Mouse (Mus musculus): Measurements from ENCODE around the gene Scyl2.
"Not testable (repeated sequence)": the region's sequence is repeated elsewhere in the genome, so short reads cannot be mapped to it uniquely, and the experiment has no call there.

The Scyl2 gene

GRCm38 (mm10) chr10:89679448-89679847 is 6.6 kb downstream of the Scyl2 start:
- no peak for DNase-seq (ENCODE audit: low read depth, low spot score)

- DNase-seq (ENCODE audit: low read depth, low spot score): peak; percentile 65
Measured at GRCm38 (mm10) chr10:89678054-89678453, 8.0 kb downstream of the Scyl2 start.

DNA sequence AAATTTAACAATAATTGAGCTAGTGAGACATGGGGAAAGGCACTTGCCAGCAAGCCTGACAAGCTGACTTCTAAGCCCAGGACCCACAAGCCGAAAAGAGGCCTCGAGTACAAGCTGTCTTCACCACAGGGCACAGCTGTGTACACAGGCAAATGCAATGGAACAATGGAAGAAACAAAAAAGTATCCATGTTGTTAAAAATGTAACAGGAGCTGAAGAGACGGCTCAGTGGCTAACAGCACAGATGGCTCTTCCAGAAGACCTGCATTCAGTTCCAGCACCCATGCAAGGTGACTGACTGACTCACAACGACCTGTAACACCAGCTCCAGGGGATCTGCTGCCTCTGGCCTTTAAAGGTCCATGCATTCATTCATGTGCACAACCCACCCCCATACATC is 9.5 kb downstream of the Scyl2 start:
- no peak for DNase-seq (ENCODE audit: low read depth, low spot score)

- not testable (repeated sequence) for DNase-seq (ENCODE audit: low read depth, low spot score)
Measured at GRCm38 (mm10) chr10:89670371-89670770, 15.7 kb downstream of the Scyl2 start.

GRCm38 (mm10) chr10:89667571-89667970 is 18.5 kb downstream of the Scyl2 start:
- DNase-seq (ENCODE audit: low read depth, low spot score): no peak

- no peak for DNase-seq (ENCODE audit: low read depth, low spot score)
Measured at GRCm38 (mm10) chr10:89665679-89666078, 20.4 kb downstream of the Scyl2 start.

GRCm38 (mm10) chr10:89664977-89665645 is 21.0 kb downstream of the Scyl2 start:
- no peak for DNase-seq (ENCODE audit: low read depth, low spot score)

DNA sequence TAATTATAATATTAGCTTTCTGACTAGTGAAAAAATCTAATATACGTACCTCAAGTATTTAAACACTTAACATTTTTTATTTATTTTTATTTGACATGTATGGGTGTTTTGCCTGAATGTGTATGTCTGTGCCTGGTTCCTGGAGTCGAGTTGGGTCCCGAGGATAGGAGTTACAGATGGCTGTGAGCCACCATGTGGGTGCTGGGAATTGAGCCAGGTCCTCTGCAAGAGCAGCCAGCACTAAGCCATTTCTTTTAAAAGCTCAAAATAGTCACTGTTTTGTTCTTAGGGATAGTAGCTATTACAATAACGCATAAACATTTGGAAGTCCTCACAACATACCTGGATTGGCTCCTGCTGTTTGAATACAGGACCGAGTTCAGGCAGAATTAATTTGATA is 29.7 kb downstream of the Scyl2 start:
- DNase-seq (ENCODE audit: low read depth, low spot score): no peak

DNA sequence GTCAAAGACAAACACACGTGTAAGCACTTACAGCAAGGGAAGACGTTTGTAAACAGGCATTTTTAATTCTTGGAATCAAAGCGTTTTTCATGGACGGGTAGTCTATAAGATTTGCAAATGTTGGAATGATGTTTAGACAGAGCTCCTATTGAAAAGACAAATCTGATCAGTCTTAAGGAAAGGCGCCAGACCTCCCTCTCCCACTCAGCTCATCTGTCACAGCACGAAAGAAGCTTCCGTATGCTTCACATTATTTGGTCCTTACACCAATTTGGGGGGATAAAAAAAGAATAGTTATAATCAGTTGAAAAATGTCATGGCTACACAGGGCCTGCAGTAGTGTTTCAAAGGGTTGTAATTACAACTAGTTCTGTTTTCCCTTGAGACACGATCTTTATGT is 33.2 kb downstream of the Scyl2 start:
- DNase-seq (ENCODE audit: low read depth, low spot score): no peak

DNA sequence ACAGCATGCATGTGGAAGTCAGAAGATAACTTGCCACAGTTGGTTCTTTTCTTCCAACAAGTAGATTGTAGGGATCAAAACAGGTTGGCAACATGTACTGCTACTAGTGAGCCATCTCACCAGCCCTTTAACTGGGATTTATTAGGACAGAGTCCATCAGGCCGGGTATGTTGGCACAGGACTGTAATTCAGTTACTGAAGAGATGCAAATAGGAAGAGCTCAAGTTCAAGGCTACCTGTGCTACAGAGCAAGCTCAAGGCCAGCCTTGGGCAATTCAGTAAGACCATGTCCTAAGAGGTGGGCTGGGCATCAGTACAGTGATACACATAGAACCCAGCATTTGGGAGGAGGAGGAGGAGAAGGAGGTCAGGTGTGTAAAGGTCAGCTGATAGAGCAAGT is 34.4 kb downstream of the Scyl2 start:
- DNase-seq (ENCODE audit: low read depth, low spot score): no peak

DNA sequence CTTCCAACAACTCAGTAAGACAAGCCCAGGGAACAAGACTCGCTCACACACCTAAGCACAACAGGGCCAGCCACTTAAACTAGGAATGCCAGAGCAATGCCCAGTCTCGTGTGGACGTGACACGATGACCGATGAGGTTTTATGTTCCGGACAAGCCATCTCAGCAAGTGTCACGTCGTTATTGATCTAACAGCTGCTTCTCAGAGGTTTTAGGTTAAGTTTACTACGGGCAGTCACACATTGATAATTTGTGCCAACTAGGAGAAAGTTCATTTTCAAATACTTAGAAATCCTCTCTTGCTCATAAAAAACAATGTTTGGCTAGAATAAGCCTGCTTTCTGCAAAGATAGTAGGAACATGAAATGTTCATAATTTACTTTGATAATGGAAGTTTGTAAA is 39.2 kb downstream of the Scyl2 start:
- no peak for DNase-seq (ENCODE audit: low read depth, low spot score)

GRCm38 (mm10) chr10:89637001-89637400 is 49.1 kb downstream of the Scyl2 start:
- DNase-seq (ENCODE audit: low read depth, low spot score): no peak

DNA sequence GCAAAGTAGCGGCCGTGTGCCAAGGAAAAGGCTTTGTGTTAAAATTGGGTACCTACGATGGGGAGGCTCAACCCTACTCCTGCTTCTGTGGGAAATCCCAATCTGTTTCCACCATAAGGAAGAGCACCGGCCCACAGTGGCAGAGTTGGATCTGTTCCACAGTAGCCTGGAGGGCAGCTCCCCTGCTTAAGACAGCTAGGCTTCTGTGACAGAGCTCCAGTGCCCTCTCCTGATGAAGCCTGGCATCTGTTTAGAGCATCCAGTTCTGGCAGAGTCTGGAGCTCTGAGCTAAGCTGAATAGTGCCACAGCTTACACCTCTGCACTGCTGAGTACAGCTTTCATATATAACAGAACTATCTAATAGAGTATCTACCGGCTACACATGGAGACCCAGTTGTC is 51.1 kb downstream of the Scyl2 start:
- DNase-seq (ENCODE audit: low read depth, low spot score): no peak

DNA sequence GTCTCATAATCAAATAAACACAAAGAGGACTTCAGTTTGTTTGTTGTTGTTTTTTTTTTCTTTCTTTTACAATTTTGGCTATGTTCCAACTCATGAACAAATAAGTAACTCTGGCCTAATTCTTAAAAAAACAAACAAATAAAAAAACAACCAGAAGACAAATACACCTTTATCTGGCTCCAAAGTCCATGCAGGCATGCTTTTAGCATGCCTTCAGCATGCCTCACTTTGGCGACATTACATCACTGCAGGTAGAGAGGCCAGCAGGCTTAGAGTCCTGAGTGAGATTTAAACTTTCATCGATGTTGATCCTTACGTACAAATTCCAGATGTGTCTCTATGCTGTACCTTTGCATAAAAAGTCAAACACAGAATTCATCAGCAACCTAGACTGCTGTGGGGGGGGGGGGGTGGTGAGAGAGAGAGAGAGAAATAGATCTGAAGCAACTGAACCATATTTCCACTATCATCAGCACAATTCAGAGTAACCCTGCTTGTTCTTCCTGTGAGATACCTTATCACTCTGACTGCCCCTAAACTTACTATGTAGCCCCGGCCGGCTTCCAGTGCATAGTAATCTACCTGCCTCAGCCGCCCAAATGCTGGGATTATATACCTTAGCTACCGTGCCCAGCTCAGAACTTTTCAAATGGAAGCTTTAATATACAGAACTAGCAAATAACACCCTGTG is 52.2 kb downstream of the Scyl2 start:
- DNase-seq (ENCODE audit: low read depth, low spot score): no peak

DNA sequence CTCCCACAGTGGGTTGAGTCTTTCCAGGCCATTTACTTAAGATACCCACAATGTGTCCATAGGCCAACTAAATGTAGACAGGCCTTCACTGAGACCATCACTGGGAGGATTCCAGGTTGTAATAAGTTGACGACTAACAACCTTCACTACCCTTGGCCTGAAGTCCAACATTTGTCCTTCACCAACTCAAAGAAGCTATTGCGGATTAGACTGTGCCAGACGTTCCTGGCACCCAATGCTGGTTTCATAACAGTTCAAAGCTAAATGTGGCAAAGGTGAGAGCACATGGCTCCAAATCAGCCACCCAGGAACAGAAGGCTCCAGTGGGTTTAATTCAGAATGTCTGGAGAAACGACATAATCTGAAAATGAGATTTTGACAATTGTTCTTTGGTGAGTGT is 53.0 kb downstream of the Scyl2 start:
- DNase-seq (ENCODE audit: low read depth, low spot score): no peak

GRCm38 (mm10) chr10:89631831-89632230 is 54.3 kb downstream of the Scyl2 start:
- DNase-seq (ENCODE audit: low read depth, low spot score): no peak

DNA sequence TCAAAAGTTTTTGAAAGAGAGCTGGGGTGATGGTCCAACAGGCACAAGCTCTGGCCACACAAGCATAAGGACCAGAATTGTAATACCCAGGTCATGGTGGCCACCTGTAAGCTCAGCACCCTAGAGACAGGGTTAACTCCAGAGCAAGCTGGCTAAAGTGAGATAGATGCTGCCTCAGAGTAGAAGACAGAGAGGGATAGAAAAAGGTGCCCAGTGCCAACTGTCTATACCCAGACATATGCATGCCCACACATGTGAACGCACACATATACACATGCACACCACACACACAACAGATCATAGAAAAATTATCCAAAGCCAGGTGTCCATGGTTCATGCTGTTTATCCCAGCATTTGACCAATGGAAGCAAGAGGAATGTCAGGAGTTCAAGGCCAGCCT is 55.5 kb downstream of the Scyl2 start:
- DNase-seq (ENCODE audit: low read depth, low spot score): no peak

DNA sequence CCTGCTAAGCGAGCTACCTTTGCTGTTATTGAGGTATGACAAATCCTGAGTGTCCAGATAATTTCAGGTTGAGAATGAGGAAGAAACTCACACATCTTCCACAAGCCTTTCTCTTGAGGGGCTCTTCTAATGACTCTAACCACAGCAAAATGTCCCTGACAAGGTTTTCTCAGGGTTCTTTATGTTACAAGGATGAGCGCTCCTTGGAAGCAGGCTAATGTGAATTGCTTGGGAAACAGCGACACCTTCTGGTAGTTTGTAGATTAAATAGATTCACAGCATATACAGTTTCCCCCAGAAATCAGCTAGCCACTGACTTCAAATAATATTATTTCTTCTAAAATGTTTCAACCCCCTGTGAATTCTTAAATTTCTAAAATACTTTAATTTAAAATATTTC is 56.0 kb downstream of the Scyl2 start:
- peak; percentile 82 for DNase-seq (ENCODE audit: low read depth, low spot score)

DNA sequence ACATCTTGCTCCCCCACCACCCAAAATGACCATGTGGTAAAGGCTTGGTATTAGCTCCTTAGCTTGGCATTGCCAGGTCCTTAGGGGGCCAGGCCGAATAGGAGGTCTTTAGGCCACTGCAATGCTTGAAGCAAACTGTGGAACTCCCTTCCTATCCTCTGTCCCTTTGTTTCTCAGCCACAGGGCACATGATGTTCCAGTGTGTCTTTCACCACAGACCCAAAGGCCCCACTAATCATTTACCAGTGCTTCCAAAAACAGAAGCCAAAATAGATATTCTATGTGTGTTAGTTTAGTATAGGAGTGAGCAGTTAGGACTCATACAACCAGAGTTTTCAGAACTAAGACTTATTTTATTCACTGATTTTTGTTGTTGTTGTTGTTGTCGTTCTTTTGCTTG is 59.4 kb downstream of the Scyl2 start:
- no peak for DNase-seq (ENCODE audit: low read depth, low spot score)

DNA sequence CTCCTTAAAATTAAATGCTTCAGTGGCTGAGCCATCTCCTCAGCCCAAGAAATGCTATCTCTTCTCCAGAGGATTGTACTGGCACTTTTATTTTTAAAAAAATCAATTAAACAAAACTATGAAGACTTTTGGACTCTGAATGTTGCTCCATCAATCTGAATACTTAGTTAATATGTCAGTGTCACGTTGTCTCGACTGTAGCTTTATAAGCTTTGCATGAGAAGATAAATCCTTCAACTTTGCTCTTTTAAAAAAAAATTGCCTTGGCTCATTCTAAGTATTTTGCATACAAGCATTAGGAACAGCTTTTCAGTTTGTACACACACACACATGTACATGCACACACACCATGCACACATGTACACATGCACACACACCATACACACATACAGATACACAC is 61.9 kb downstream of the Scyl2 start:
- no peak for DNase-seq (ENCODE audit: low read depth, low spot score)

DNA sequence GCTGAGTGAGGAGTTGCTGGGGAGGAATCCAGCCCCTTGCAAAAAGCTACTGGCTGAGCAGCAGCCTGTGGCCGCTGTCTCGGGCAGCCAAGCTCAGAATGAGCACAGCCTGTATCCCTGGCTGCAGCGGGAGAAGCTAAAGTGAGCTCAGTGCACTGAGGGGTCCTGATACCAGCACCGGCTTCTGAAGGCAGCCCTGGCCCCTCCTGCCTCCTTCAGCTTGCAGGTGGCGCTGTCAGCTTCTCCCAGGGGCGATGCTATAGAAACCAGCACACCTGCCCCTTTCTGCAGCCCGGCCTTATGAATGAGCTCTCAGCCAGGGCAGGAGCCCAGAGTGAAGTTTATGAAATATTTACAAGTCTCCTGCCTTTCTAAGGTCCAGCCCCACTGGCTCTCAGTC is 65.0 kb downstream of the Scyl2 start, which contains the start of gene Slc17a8:
TSS of gene Slc17a8 (minus strand) at position 125 of the 400 bp plus-strand sequence.
- DNase-seq (ENCODE audit: low read depth, low spot score): no peak

GRCm38 (mm10) chr10:89599311-89599710 is 86.8 kb downstream of the Scyl2 start:
- DNase-seq (ENCODE audit: low read depth, low spot score): no peak

GRCm38 (mm10) chr10:89597275-89597674 is 88.8 kb downstream of the Scyl2 start:
- DNase-seq (ENCODE audit: low read depth, low spot score): no peak
